Mouse (Mus musculus) left cerebral cortex, adult 2 months (tissue): ENCODE measurements at regions not wholly inside any gene's neighbourhood (a gene's known extent, or its start where the extent isn't known, plus 50 kb on each side); places are given as distances from the start of the nearest gene placed in this dataset.
"Not testable (repeated sequence)": the region's sequence is repeated elsewhere in the genome, so short reads cannot be mapped to it uniquely, and the experiment has no call there.

Experiments used
- DNase-seq, 2 experiments: peaks; one replicate each; pipeline ENCODE4 v3.0.0; 2021 to 2022; ENCODE audit warnings: low spot score in 2 of 2, mixed read lengths in 1 of 2; ENCODE audit errors: extremely low spot score in 1 of 2
- H3K27ac ChIP-seq: fragments of 200-600 bp; 2 replicates; pipeline ENCODE4 v1.8.1; 2022
- H3K4me3 ChIP-seq: fragments of 200-600 bp; 2 replicates; pipeline ENCODE4 v1.8.1; 2022
- CTCF ChIP-seq: fragments of 200-600 bp; IDR thresholded peaks from 2 replicates; pipeline ENCODE4 v1.8.1; 2022; ENCODE audit warnings: antibody characterized with exemption, mild to moderate bottlenecking, moderate library complexity
- intact Hi-C: fragments of 180-260 bp; cut with DNase I; formaldehyde crosslinking; loops from one replicate; pipeline ENCODE4 v1.15.1; 2025

DNA sequence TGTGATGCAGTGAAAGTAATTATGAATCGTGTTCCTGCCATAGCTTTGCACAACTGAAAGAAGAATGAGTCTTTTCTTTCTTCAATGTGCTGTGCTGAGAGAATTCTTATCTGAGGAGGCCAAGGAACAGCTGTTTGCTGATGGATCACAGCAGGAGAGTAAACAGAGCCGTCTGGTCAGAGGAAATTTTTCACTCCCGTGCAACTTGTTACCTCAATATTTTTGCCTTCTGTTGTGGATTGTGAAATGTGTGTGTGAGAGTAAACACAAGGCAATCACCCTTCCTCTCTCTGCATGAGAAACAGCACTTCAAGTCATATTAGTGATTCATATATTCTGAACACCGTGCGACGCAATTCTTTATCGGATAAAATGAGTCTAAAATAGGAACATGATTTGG is 171.9 kb downstream of the Epm2a start:
- Histone ChIP-seq H3K27ac (no peak overlapping the region), H3K4me3 (no peak overlapping the region)
- TF ChIP-seq CTCF = no peak
- DNase-seq = no peak
- intact Hi-C loops = no loop called here

DNA sequence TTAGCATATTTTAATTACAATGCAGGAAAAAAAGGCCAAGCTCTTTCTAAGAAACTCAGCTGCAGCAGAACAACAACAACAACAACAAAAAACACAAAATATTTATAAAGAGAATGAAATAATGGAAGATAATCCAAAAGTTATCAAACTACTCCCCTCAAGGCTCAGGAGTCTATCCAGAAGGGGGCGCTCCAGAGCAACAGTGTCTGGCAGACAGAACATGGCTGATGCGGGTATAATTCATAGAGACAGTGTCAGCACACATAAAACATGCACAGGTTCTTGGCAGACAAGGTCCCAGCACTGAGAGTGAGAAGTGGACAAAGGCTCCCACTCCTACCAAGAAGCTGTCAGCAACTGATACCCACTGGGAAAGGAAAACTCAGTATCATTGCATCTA is 173.9 kb downstream of the Epm2a start:
- no peak for DNase-seq
- intact Hi-C loops = no loop called here
- Histone ChIP-seq H3K27ac (no peak overlapping the region), H3K4me3 (no peak overlapping the region)
- peak; percentile 17 for TF ChIP-seq CTCF

DNA sequence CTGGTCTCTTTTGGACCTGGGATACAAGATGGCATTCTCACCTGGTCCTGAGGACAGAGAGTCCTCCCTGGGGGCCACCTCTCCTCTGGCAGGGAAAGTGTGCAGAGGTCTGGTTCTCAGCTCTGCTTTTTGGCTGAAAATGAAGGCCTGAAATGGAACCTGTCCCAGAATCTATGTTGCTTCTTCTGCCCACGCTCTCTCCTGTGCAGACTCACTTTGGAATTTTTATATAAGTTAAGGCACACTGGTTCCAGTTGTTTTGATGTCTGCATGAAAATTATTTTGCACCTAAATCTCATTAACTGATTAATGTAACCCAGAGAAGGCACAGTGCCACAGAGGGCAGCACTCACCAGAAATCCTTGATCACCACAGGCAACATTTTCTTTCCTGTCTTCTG is 188.1 kb downstream of the Epm2a start:
- H3K27ac ChIP-seq = no peak overlapping the region
- intact Hi-C loops = no loop called here
- no peak for TF ChIP-seq CTCF
- no peak for DNase-seq
- no peak overlapping the region for H3K4me3 ChIP-seq

DNA sequence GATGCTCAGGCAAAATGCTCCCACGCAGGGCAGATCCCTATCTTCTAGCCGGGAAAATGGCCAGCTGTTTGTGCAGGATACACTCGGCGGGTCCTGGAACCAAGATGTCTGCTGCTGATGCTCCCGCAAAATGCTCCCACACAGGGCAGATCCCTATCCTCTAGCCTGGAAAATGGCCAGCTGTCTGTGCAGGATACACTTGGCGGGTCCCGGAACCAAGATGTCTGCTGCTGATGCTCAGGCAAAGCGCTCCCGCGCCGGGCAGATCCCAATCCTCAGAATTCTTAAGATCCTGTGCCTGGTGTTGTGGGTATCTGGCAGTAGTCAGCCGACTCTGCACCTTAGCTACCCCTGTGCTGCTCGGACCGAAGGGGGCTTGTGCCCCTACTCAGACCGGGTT is 212.2 kb downstream of the Epm2a start:
- DNase-seq, H3K4me3 ChIP-seq, intact Hi-C loops, H3K27ac ChIP-seq: not testable (repeated sequence)

DNA sequence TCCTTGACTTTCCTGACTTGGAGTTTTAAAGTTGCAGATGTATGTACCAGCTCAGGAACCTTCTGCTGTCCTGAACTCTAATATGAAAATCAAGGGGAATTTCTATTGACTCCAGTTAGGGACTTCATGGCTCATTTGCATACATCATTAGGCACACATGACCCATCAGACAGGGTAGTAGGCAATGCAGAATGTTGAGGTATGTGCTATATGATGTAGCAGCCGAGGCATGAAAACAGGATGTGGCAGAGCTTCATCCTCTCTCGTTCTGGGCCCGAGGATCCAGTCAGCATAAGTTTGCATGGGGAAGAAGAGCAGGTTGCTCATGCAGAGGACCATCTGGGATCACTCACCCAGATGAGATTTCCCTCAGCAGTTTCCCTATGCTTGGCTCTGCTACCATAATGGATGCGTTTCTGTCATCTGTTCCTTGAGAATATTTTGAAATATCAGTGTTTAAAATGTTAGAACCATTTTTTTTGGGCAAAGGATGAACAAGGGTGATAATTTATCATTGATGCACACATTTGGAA is 227.4 kb downstream of the Epm2a start:
- Histone ChIP-seq H3K4me3 (no peak overlapping the region), H3K27ac (no peak overlapping the region)
- intact Hi-C loops = no loop called here
- TF ChIP-seq CTCF = no peak
- no peak for DNase-seq

DNA sequence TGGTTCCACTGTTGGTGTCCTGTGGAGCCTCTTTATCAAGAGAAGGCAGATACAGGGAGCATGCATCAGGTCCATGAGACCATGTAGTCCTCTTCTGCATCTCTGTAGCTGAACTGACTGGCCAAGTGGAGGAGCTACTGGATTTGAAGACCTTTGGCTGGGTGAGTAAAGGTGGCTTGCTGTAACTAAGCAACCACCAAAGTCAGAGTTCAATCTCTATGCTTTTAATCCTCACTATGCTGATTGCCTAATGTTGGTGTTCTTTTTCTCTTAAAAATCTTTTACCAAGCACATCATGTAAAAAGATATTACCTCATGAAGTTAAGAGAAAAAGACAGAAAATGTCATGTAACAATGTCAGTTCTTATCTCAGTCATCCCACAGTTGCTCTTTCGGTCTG is 265.2 kb downstream of the Epm2a start:
- no peak for DNase-seq
- no peak overlapping the region for H3K4me3 ChIP-seq
- intact Hi-C loops = no loop called here
- TF ChIP-seq CTCF = no peak
- H3K27ac ChIP-seq = no peak overlapping the region

DNA sequence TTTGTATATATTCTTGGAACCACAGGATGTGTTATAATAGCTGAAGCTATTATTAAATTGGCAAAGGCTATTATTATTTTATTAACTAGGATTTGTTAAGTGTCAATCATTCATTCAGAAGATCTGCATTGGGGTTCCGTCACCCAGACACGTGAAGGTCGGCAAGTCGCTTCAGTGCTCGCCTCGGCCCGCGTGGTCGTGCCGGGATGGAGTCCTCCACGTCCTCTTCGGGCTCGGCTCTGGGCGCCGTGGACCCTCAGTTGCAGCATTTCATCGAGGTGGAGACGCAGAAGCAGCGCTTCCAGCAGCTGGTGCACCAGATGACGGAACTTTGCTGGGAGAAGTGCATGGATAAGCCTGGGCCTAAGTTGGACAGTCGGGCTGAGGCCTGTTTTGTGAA is 265.9 kb downstream of the Epm2a start:
- DNase-seq, intact Hi-C loops, H3K27ac ChIP-seq, H3K4me3 ChIP-seq: not testable (repeated sequence)

DNA sequence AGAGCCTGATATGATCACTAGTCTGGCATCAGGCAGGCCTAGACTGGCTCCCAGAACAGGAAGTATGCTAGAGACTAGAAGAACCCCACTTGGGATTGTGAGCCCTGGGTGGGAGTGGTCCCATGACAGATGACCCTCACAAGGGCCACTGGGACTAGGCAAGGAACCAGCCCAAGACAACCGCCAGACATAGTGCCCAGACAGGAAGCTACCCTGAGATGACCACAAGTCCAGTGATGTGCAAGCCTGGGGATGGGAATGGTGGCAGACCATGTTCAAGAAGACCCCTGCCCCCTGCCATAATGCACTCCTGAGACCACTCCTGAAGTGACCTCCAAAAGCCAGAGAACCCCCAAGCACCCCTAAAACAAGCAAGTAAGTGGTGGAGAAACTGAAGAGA is 304.9 kb downstream of the Epm2a start:
- intact Hi-C loops = no loop called here
- TF ChIP-seq CTCF = no peak
- H3K4me3 ChIP-seq = no peak overlapping the region
- DNase-seq = no peak
- H3K27ac ChIP-seq = no peak overlapping the region

DNA sequence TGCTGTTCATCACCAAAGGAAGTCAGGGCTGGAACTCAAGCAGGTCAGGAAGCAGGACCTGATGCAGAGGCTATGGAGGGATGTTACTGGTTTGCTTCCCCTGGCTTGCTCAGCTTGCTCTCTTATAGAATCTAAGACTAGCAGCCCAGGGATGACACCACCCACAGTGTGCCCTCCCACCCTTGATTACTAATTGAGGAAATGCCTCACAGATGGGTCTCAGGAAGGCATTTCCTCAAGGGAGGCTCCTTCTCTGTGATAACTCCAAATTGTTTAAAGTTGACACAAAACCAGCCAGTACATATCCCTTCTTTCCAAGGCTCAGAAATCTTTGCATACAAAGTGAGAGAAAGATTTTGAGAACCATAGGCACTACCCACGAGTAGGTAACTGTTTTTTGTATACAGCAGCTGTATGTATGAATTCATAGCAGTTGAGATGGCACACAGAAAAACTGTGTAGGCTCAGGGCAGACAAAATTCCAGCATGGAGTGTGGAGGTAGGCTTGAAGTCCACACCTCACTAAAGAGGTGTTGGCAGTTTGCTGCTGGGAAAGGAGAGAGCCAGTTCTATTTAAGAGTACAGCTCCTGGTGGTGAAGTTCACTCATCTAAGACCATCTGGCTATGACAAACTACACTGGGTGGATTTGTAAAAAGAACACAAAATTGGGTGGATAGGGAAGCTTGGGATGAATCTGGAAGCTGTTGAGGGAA is 317.0 kb downstream of the Epm2a start:
- TF ChIP-seq CTCF = no peak; the same call in 1 of the 2 replicates
- H3K4me3 ChIP-seq = no peak overlapping the region
- intact Hi-C loops = loop anchor here (1.0 to 10.0 kb wide), 7 partner anchors 127 to 955 kb away; no protein-coding TSS in a partner anchor
- DNase-seq = no peak
- peak overlapping the region; percentile 38; the same call in 1 of the 2 replicates for H3K27ac ChIP-seq

DNA sequence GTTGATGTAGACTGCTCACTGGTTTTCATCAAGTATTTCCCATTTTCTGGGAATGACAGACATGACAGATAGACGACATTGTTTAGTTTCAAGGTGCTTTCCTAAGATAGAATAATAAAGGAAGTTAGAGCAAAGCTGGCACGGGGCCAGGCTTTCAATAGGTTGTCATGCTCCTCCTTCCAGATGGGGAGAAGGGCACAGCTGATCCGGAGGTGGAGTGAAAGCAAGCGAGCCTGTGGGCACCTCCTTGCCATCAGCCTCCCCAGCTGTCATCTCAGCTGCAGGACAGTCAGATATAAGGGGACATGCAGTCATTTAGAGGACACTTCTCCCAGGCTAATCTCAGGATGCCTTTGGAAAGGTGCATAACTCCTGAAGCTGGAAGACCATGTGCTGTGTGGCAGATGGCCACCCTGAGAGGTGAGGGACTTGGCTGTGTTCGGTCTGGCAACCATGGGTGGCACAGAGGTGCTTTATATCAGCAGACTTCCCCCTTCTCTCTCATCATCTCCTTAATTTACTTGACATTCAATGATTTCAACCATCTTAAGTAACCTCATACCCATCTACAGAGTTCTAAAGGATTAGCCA is 318.6 kb downstream of the Epm2a start:
- Histone ChIP-seq H3K4me3 (no peak overlapping the region), H3K27ac (no peak overlapping the region)
- TF ChIP-seq CTCF = no peak
- peak; percentile 24 to 53 for DNase-seq
- intact Hi-C loops = loop anchor here (5.0 to 10.0 kb wide), 5 partner anchors 181 to 953 kb away; no protein-coding TSS in a partner anchor

DNA sequence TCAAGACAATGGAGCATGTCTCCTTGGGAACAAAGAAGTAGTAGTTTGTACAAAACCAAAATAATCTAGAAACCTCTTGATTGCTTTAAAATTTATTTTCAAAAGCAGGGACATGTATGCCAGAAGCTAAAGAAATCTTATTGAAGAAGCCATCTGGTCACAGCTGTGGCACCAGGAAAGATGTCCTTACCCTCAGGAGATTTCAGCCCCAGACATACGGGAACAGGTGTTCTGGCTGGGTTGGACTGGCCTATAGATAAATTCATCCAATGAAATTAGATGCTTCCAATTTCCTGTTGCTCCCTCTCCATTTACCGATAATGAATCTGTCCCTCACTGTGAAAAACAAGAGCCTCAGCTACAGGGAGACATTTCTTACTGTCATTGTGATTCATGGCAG is 366.5 kb downstream of the Epm2a start:
- no peak for TF ChIP-seq CTCF
- intact Hi-C loops = no loop called here
- no peak overlapping the region for H3K4me3 ChIP-seq
- DNase-seq = no peak
- H3K27ac ChIP-seq = no peak overlapping the region

DNA sequence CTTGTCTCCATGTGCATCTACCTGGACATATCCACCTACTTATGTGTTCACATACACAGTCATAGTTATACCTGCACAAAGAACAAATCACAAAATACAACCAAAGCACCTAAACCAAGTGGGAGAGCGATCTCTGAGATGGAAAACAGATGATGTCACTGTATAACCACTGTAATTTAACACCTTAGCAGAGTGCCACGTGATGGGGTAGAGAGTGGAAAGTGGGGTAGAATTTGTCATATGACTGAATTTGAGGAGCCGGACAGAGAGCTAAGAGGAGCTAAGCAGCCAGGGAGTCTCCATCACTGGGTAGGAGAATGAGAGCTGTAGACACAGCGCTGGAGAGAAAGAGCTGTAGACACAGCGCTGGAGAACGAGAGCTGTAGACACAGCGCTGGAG is 381.6 kb downstream of the Epm2a start:
- Histone ChIP-seq H3K27ac (no peak overlapping the region), H3K4me3 (no peak overlapping the region)
- intact Hi-C loops = no loop called here
- no peak for TF ChIP-seq CTCF
- no peak for DNase-seq

DNA sequence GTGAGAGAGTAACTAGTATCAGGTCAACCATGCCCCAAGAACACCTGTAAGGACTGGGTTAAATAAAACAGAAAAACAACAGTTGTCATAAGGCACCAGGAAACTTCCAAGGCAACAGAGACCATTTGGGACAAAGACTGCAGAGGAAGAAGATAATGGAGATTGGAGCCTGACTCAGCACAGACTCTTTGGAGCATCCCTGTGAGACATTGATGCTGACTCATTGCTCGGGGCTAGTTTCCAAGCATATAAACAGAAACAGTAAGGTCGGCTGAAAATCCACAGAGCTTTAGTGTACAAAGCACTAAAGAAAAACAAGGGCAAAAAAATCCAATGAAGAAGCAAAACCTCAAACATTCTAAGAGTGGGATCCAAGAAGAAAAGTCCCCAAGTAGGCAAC is 386.3 kb downstream of the Epm2a start:
- Histone ChIP-seq H3K27ac (no peak overlapping the region), H3K4me3 (no peak overlapping the region)
- peak in 1 of 2 experiments; percentile 12 for DNase-seq
- intact Hi-C loops = no loop called here
- no peak for TF ChIP-seq CTCF
